Mouse (Mus musculus): ENCODE data around the gene Apoc4.

DNA sequence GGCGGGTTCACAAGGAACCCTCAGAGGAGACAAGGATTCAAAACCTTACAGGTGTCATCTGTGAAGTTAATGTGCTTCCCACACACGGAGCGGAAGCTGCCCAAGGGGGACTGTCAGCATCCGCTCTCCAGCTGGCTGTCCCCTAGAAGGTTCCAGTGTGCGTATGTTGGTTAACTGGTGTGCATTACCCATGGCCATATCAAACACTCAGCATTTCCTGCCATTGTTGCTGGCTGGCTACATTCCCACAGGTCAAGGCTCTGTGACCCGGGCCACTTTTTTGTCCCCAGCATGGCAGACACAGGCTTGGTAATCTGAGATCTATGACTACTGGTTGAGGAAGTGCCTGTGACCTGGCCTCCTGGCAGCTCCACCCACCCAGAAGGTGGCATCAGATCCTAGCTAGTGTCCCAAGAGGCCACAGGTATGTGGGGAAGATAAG is 41.5 kb upstream of the Apoc4 start:
- TF ChIP-seq POLR2A (IDR thresholded peaks at IDR 0.05; ENCODE audit: extremely low read depth, insufficient read depth, low read length) (no peak), CTCF (IDR thresholded peaks at IDR 0.05; ENCODE audit: extremely low read depth, insufficient read depth, low read length) (no peak)

Measured in cortical plate, adult 2 months (tissue).